Mouse (Mus musculus) embryonic facial prominence, embryonic 11.5 days (tissue): Measurements from ENCODE around the gene Rps27a. TPM values are rescaled to one million over a fixed set of nuclear protein-coding genes. Genes with fewer than 3 reads are reported as not detected.

Experiments used
- ATAC-seq: fragments of 200-750 bp; cut with Nextera tagmentation; replicated peaks from 2 replicates; pipeline ENCODE4 v1.8.0; 2017; ENCODE audit warnings: low read depth; ENCODE audit not compliant: insufficient number of reproducible peaks, low FRiP score, low TSS enrichment
- DNase-seq: peaks from one replicate; pipeline ENCODE4 v3.0.0-alpha.2; 2015; ENCODE audit warnings: low spot score
- H3K27ac ChIP-seq: fragments of 300-500 bp; sonication (generic); replicated peaks from 2 replicates; pipeline ENCODE4 v1.5.1; 2014; ENCODE audit warnings: mild to moderate bottlenecking, low read depth, low read length, control low read depth
- H3K27me3 ChIP-seq: fragments of 300-500 bp; sonication (generic); 2 replicates; pipeline ENCODE4 v1.6.1; 2014; ENCODE audit warnings: mild to moderate bottlenecking, low read length, moderate library complexity, mixed read lengths; ENCODE audit not compliant: control insufficient read depth, insufficient read depth
- H3K36me3 ChIP-seq: fragments of 300-500 bp; sonication (generic); replicated peaks from 2 replicates; pipeline ENCODE4 v1.6.1; 2014; ENCODE audit warnings: low read depth, mild to moderate bottlenecking, low read length, moderate library complexity, mixed read lengths; ENCODE audit not compliant: control insufficient read depth, insufficient read depth
- H3K4me1 ChIP-seq: fragments of 300-500 bp; sonication (generic); 2 replicates; pipeline ENCODE4 v1.6.1; 2014; ENCODE audit warnings: low read length, mixed read lengths; ENCODE audit not compliant: control insufficient read depth, insufficient read depth
- H3K4me2 ChIP-seq: fragments of 300-500 bp; sonication (generic); 2 replicates; pipeline ENCODE4 v1.6.1; 2014; ENCODE audit warnings: low read depth, mild to moderate bottlenecking, control low read depth, low read length, moderate library complexity
- H3K4me3 ChIP-seq: fragments of 300-500 bp; sonication (generic); 2 replicates; pipeline ENCODE4 v1.5.1; 2014; ENCODE audit warnings: low read depth, low read length, control low read depth
- H3K9ac ChIP-seq: fragments of 300-500 bp; sonication (generic); replicated peaks from 2 replicates; pipeline ENCODE4 v1.6.1; 2014; ENCODE audit warnings: mild to moderate bottlenecking, control low read depth, low read length
- H3K9me3 ChIP-seq: fragments of 300-500 bp; sonication (generic); replicated peaks from 2 replicates; pipeline ENCODE4 v1.6.1; 2016; ENCODE audit warnings: mild to moderate bottlenecking, low read length, inconsistent platforms, mixed read lengths; ENCODE audit not compliant: control insufficient read depth
- WGBS: fragments of 180-500 bp; shearing (Covaris S2); extraction: QIAGEN DNeasy Blood & Tissue Kit; methylation state at CpG from one replicate; pipeline ENCODE4 v1.1.7; 2014; 5-methylcytosine and 5-hydroxymethylcytosine counted together
- polyA plus RNA-seq: library from polyadenylated mRNA; unstranded; fragments of >200 nt; fragmentation: Nextera tagmentation; extraction: Ambion mirVana; gene quantifications from 2 replicates; pipeline ENCODE4 v1.2.1, GENCODE M21; 2014

Gene Rps27a
- polyA plus RNA-seq, 1 experiment from 2014 or later = 1,205 TPM

- no peaks in the 10 kb centered on the region for H3K9me3 ChIP-seq
- H3K4me3 ChIP-seq = no peak overlapping the region
- no peak overlapping the region for H3K9ac ChIP-seq
- 95% methylated on average over 2 of the region's 2 CpGs for WGBS
- H3K27me3 ChIP-seq = no peaks in the 10 kb centered on the region
- ATAC-seq (no peak), DNase-seq (no peak)
- H3K4me1 ChIP-seq = no peaks in the 10 kb centered on the region
- no peak overlapping the region for H3K27ac ChIP-seq
- H3K36me3 ChIP-seq = no peaks in the 10 kb centered on the region; the same call in 1 of the 2 replicates
- no peak overlapping the region for H3K4me2 ChIP-seq
Observed at GRCm38 (mm10) chr11:29504899-29505625, 42.8 kb downstream of the Rps27a start.

- H3K9me3 ChIP-seq = no peaks in the 10 kb centered on the region
- H3K36me3 ChIP-seq = no peaks in the 10 kb centered on the region; the same call in 1 of the 2 replicates
- no peaks in the 10 kb centered on the region for H3K27me3 ChIP-seq
- no peak overlapping the region for H3K27ac ChIP-seq
- no peak overlapping the region for H3K4me3 ChIP-seq
- H3K4me2 ChIP-seq = no peak overlapping the region
- H3K9ac ChIP-seq = no peak overlapping the region
- no peaks in the 10 kb centered on the region for H3K4me1 ChIP-seq
- ATAC-seq (no peak), DNase-seq (no peak)
- 91% methylated on average over 10 of the region's 10 CpGs for WGBS
Observed at GRCm38 (mm10) chr11:29503948-29504893, 43.7 kb downstream of the Rps27a start.

GRCm38 (mm10) chr11:29496962-29497361 lies 50.9 kb downstream of the Rps27a start:
- DNase-seq (no peak), ATAC-seq (no peak)
- WGBS = 84% methylated on average over 3 of the region's 3 CpGs
- Histone ChIP-seq H3K4me2 (no peak overlapping the region), H3K4me3 (no peak overlapping the region), H3K9ac (no peak overlapping the region), H3K9me3 (no peaks in the 10 kb centered on the region), H3K4me1 (no peaks in the 10 kb centered on the region), H3K36me3 (no peaks in the 10 kb centered on the region; the same call in 1 of the 2 replicates), H3K27ac (no peak overlapping the region), H3K27me3 (no peaks in the 10 kb centered on the region)

Other genes starting within 250 kb of the Rps27a start
- 41.1 and 46.6 TPM in 2 replicates for gene Ccdc88a, start 174.5 kb downstream of the Rps27a start, polyA plus RNA-seq
- gene Prorsd1, start 33.1 kb downstream of the Rps27a start, polyA plus RNA-seq = 27.0 and 29.4 TPM in 2 replicates
- 32.8 and 33.0 TPM in 2 replicates for gene Mtif2, start 21.7 kb downstream of the Rps27a start, polyA plus RNA-seq
- gene Clhc1, start 159 bp downstream of the Rps27a start, polyA plus RNA-seq = not detected in 2 replicates
- gene Rtn4, start 144.8 kb upstream of the Rps27a start, polyA plus RNA-seq = 74.6 and 75.1 TPM in 2 replicates